Mouse (Mus musculus): ENCODE measurements at regions not wholly inside any gene's neighbourhood (a gene's known extent, or its start where the extent isn't known, plus 50 kb on each side); places are given as distances from the start of the nearest gene placed in this dataset.

DNA sequence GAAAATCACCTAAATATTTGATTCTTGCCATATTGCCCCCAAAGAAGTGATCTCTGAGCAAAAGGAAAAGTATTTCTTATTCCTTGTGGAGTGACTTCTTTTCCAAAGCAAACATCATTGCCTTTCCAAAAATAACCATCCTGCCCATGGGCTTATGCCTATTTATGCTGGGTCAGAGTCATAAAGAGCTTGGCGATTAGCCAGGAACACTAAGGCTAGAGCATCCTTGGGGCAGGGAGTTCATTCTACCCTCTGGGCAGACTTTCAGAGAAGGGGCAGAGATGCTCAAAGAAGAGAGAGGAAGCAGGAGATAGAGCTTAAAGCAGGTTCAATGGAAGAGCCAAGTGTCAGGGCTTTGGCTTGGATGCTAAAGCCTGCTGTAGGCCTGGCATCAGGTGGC lies 203.1 kb upstream of the Gmds start:
- no peak for DNase-seq (ENCODE audit: low spot score)

DNA sequence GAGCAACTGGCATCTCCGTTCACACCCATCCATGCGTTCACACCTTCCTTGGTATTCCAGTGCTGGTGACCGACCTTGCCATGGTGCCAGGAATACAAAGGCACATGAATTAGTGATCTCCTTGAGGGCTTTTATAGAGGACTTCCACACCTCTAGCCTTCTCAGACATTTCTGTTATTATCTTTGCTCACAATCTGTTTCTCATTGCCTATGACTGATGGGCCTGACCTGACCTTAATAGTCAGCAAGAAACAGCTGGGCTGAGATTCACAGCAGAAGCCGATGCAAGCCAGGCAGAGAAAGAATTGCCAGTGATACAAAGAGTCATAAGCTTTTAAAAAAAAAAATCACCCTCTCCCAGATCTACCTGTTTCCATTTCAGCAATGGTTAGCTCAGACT lies 197.7 kb upstream of the Gmds start:
- DNase-seq (ENCODE audit: low spot score) = no peak

DNA sequence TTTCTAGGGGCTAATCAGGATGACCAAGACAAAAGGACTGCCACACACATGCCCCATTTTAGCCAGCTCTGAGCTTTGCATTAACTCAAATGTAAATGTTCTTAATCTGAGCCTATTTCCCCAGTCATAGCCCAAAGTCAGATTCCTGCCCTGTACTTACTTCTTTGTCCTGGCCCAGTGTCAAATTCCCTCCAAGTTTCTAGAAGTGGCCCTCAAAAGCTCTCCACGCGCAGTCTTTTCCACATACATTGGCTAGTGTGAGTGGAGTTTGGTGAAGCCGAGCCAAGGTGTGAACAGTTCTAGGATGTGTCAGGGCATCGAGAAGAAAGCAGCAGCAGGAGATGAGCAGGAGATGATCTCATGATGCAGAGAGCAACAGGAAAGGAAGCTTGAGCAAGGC lies 197.1 kb upstream of the Gmds start:
- DNase-seq (ENCODE audit: low spot score) = peak; percentile 55

DNA sequence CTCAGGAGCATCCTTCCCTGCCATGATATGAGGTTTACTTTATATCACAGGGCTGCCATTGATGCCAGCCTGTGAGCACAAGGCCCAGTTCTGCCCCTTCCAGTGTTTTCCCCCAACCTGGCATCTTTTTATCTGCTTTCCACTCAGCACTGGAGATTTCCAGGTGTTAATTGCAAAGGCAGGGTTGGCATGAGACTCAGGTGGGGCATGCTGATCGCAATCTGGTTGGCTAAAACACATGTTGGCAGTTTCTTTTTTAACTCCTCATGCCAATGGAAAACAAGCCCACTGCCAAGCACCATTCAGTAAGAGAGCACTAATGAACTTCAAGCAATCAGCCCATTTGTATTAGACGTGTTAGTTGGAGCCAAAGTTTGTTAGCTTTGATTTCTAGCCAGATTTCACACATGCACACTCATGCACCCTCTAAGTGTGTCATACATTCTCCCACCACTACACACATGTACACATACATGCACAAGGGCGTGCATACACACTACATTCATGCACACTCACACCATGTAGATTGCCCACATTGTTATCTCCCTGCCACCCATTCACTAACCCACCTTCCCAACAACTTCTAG lies 192.5 kb upstream of the Gmds start:
- no peak for DNase-seq (ENCODE audit: low spot score)

DNA sequence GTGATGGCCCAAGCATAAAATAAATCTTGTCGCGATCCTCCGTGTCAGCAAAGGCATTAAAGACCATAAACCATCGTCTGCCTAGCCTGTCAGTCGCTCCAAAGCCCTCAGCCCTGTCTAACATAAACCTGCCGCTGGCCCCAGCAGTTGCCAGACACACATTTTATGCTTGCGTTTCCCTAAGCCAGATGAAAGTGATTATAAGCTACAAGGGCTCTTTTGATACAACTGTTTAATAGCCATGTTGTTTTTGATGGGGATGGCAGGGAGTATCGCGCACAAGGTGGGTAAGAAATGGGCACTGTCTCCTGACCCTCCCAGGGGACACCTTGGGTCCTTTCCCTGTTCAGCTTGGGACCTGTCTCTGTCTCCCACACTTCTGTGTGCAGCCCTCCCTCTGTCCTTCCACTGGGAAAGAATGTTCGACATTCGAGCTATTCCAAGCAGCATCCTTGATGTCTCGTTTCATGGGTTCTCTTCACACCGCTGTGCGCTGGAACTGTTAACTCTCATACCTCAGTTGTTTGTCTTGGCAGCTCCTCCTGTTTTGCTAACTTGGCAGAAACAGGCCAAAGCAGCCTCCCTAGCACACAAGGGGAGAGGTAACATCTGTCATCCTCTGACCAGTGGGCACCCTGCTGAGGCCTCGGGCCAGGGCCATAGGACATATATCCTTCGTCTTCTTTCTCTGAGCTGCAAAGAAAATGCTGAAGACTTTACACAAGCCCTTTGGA lies 180.2 kb upstream of the Gmds start:
- peak; percentile 35 for DNase-seq (ENCODE audit: low spot score)

DNA sequence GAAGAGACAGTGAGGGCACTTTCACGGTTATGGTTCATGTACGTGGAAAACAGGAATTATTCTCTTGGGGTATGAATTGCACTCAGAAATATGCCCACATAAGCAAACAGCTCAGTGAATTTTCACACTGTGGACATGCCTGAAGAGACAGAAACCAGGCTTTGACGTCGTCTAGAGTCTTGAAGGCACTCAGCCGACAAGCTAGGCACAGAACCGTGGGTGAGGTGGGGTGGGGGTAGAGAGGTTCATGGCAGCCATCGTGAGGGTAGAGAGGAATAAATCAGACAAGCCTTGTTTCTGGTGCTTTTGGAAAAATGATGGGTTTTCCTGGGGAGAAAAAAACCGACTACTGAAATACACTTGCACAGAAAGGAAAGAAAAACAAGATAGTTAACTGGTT lies 179.0 kb upstream of the Gmds start:
- DNase-seq (ENCODE audit: low spot score) = no peak

DNA sequence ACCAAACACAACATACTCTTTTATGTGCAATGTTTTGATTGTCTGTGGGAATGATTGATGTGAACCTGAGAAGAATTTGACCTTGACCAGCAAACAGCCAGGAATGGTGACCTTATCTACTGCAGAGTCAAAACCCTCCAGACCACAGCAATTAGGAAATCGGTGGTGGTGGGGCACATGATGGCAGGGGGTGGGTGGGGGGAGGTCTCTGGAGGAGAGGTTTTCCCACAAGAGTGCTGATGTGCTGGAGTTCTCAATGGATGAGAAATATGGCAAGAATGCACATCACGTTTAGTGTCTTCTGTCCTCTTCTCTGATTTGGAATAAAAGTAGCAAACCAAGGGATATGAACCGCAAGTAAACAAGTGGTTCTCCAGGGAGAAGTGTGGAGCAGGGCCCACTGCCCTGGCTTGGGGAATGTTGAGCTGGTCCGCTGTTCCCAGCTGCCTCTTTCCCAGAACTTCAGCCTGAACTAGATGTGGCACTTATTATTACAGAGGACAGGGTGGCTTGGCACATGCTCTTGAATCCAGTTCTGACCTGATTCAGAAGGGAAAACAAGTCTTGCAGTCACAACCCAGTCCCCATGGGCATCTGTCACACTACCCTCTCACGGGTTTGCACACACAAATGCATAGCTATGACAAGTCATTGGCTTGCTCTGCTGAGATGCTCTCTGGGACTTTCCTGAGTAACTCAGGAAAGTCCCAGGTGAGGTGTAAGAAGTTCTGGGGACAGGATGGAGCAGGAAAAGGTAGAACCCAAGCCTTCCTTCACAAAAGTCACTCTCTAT lies 170.9 kb upstream of the Gmds start:
- no peak for DNase-seq (ENCODE audit: low spot score)

DNA sequence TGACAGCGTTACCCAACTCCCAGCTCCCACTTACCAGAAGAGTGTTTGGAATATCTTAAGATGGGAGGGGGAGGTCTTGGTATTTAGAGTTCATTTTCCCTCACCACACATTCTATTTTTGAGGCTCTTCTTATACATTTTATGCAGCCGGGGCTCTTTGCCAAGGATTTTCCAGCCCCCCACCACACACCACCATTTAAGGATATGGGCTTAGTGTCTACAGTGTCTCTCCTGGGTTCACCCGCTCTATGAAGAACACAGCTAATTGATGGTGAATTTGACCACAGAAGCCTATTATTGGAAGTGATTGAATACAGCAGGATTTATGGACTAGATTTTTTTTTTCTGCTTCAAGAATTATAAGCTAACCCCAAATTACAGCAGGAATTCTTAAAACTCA lies 169.9 kb upstream of the Gmds start:
- no peak for DNase-seq (ENCODE audit: low spot score)

DNA sequence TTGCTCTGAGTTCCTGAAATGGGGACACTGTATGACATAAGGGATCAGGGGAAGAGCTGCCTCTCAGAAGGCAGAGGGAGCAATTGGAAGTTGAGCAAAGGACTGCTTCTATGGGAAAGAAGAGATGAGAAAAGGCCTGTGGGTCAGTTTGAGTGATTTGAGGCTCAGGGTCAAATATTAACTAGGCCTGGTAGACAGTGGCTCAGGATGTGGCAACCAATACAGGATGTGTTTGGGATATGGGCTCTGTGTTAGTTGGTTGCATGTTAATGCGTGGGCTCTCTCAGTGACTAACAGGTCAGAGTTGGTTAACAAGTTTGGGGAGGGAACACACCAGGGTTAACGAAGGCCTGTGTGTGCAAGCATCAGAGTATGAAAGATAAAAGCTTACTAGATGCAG lies 169.3 kb upstream of the Gmds start:
- DNase-seq (ENCODE audit: low spot score) = no peak

DNA sequence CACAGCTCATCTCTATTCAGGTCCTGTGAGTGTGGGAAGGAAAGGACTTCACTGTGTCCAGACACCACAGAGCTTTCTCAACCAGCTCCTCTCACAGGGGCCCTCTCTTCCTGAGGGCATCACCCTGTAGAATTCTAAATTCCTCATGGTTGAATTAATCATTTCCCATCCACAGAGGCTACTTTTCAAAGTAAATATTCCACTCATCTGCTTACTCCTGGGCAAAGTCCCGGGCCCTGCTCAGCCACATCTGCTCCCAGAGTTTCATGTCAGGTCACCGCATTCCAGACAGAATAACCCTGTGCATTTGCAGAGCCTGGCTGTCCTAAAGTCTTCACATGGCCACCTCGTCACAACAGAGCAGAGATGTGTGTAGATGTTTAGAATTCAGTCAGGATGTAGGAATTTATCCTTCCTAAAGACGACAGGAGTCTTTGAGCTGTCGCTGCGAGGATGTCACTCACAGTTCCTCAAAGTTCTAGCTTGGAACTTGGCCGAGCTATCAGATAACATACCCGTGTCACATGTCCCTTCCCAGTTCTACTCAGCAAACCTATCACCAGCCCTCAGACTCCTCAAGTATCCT lies 159.8 kb upstream of the Gmds start:
- DNase-seq (ENCODE audit: low spot score) = no peak

DNA sequence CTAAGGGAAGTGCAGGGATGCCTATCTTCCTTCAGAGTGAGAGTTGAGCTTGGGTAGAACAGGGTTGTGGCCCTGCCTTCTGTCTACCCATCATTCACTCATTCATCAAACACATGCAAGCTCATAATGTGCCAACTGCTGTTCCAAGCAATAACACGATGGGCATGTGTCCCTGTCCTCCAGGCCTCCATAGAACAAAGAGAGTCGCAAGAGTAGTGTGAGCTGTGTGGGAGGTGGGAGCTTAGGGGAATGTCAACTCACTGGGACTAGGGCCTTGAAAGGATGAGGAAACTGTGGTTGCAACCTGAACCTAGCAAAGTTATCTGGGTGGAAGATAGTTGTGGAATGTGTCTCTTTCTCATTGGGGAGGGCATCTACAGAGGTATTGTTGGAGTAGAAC lies 157.7 kb upstream of the Gmds start:
- DNase-seq (ENCODE audit: low spot score) = no peak

DNA sequence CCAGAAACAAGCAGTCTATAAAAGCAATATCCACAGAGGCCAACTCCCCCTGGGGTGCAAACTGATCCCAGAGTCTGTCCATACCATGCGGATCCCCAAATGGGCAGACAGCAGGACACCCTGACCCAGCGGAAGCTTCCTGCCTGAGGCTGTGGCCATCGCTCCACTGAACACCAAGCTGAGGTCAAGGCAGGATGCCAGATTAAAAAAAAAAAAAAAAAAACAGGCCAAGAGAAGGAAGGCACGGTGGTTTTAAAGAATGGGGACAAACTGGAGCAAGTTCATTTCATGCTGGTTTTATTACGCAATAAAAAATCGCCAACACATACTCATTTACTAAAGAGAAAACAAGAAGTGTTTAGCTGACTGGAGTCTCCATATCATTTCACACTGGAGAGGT lies 156.5 kb upstream of the Gmds start:
- DNase-seq (ENCODE audit: low spot score) = no peak

DNA sequence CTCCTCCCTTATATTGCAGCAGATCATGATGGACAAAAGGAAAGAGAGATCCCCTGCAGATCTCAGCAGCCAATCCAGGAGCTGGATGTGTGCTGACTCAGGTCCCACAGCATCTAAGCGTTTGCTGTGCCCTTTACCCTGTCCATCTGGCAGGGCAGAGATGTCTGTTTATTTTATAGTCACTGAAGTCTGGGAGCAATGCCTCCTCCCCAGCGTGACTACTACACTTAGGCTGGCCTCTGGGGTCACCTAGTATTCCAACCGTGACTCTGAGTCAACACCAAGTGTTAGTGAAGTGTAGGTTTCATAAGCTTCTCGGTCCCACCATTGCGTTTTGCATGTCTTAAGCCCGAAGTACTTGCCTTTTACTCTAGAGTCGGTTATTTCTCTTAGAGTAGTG lies 155.3 kb upstream of the Gmds start:
- DNase-seq (ENCODE audit: low spot score) = no peak

DNA sequence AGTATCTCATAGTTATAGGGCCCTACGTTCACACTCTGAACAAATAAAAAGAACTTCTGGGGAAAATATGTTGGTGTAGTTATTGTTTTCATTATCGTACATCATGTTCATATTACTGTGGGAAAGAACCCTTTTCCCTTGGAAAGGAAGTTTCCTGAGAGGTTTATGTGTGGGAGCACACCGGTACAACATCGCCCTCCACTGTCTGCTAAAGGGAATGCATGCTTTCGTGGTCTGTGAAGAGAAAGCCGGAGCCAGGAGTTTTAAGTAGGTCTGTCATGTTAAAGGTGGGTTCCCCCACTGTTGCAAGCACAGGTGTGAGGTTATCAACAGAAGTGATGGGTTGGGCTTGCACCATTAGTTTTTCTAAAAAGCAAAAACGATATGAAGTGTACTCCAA lies 154.8 kb upstream of the Gmds start:
- peak; percentile 54 for DNase-seq (ENCODE audit: low spot score)

DNA sequence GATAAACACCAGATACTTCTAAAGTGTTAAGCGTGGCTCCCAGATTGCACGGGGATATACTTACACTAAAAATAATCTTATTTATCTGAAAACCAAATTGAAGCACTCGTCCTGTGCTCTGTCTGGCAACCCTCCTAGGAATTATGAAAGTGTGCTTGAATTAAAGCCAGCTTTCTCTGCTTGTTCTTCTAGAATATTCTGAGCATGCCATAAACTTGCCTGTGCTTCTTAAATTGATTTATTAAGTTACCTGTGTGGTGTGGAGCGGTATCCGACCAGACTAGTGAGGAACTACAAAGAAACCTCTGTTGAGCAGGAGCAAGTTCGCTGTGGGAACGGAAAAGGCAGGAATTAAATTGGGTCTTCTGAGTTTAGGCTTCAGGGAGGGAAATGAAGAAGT lies 154.0 kb upstream of the Gmds start:
- peak; percentile 42 for DNase-seq (ENCODE audit: low spot score)

DNA sequence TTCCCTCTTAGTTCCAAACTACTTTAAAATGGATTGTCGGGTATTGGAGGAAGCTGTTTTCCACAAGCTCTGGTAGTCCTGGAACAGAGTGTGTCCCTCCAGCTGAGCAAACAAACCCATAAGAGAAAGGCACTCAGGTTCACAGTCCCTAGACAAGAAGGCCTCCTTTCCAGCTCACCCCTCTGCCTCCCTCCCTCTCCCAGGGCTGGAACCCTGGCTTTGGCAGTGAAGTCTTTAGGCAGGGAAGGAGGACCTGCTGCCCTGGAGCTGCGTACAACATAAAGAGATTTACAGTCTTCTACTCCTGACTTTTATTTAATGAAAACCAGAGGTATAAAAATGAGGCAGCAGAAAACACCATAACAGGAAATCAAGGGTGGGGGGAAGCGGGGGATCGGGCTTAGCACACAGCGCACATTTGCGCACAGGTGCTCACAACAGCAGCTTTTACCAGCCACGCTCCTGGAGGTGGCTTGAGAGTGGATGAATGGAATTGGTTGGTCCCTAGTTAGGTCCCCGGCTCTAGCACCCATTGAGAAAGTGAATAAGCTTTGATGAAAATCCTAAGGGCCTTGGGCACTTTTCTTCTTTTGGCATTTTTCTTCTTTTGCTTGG lies 143.0 kb upstream of the Gmds start:
- no peak for DNase-seq (ENCODE audit: low spot score)

DNA sequence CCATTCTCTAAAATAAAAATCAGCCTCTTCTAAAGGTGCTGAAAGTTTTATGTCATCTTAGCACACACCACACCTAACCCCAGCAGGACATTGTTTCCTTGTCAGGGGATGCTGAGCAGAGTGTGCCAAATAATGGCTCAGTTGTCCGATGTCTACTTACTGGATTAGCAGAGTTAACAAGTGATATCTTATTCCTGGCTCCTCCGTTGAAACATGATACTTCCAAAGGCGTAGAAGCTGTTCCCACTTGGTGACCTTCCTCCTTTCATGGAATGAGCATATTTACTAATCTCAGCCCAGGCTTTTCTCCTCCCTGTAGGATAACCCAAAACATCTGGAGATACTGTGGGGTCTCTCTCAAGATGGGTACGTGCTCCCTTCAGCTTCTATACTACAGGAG lies 141.5 kb upstream of the Gmds start:
- DNase-seq (ENCODE audit: low spot score) = no peak

DNA sequence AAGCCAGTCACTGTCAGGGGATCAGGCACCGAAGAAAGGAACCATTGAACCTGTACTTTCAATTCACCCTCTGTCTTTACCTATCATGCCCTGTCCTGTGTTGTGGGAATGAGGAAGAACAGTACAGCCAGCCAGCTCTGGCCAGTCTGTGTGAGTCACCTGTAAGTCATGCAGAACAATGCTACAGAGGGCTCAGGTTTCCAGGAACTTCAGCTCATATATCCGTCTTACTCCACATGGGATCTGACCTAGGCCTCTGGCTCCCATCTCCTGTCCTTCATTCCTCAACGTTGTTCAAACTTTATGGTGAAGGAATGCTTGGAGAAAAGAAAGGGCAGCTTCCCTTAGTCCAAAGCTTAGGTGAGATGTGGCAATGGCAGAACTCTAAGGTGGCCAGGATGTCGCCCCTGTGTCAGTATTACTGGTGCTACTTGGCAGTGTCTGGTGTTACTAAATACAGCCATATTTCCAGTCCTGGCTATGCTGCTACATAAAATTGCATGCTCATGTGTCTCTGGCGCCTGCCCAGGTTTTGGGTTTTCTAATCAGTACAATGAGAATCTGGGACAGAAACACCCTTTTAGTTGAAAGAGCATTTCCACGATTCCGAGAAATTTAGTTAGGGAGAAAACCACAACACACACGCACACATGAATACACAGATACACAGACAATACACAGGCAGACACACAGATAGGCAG lies 140.7 kb upstream of the Gmds start:
- DNase-seq (ENCODE audit: low spot score) = no peak

DNA sequence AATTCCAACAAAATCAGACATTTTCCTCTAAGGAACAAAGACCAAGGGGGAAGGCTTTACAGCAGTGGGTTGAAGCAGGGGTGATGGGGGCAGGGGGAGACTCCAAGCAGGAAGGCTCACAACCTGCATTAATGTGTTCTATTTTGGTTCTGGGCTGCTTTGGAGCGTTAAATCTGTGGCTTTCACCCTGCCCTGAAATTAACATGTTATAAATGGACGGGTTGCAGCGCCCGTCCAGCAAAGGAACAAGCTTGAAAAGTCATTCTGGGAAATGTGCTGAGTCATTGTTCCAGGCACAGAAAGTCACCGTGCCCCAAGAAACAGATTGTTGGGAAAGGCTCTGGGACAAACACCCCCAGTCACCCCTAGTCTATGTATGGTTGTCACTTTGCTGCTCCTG lies 127.2 kb upstream of the Gmds start:
- DNase-seq (ENCODE audit: low spot score) = no peak

DNA sequence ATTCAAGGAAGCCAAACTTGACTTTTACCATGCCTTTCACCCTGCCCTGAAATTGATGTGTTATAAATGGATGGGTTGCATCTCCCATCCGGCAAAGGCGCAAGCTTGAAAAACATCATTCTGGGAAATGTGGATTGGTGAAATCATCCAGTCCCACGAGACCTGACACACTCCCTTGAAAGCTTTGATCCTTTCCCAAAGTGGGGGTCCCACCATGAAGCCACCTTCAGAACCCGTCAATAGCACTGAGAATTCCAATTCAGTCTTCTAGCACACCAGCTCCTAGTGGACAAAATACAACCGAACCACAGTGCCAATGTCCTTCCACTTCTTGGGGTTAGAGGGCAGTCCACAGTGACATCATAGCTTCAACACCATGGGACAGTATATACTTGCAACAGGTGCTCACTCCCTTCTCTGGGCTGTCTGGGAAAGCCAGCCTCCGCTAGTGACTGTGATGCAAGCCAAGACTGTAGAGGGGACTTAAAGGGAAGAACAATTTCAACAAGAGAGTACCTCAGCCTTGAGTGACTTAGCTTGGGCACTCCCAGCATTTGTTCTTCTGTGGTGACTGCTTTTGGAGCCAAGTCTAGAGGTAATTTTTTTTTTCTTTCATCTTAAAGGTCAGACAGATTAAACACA lies 126.6 kb upstream of the Gmds start:
- no peak for DNase-seq (ENCODE audit: low spot score)

DNA sequence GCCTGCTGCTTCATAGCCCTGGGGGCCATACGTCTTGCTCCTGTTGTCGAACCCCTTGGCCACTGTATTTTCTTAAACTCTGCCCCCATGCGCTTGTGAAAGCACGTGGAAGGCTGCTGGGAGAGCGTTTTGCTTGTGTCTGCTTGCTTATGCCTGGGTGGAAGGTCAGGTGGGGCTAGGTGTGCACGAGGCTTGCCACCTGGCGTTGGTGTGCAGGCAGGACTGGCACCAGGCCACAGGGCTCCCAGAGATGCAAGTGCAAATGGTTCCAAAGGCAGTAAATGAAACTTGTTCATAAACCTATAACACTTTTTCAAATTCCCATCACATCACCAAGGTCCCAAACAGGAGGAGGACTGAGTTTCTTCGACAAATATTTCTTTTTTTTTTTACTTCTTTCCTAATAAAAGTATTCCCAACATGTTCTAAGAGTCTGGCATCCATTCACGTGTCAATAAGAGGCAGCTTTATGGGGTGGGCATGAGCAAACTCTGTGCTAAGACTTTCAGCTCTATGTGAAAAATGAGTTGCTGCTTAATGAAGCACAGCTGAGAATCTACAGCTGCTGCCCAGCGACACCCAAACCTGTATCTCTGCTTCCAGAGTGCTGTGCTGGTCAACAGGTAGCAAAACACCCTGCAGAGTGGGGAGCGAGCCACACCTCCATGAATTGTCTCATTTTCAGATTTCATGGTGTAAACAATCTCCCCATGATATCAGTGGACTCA lies 116.0 kb upstream of the Gmds start:
- DNase-seq (ENCODE audit: low spot score) = no peak
